Mouse (Mus musculus): ENCODE results near the gene Blnk. TPM values are rescaled to one million over a fixed set of nuclear protein-coding genes. Genes with fewer than 3 reads are reported as not detected.

Gene Blnk
- 0.43 TPM in 1 of 2 replicates, not detected in the other for polyA plus RNA-seq (2012; ENCODE audit: insufficient read depth, low replicate concordance)

GRCm38 (mm10) chr19:40994057-40994585 lies at the start of gene Blnk:
Gene Blnk, minus strand, starts transcription at chr19:40994535.
- Histone ChIP-seq H3K4me1 (0 out of 2 replicates have a peak, but pooled peaks cover 5% of the 10 kb centered on the region), H3K27me3 (replicated peaks) (peaks cover 37% of the 10 kb centered on the region), H3K4me3 (replicated peaks) (no peak within 1 kb of the TSS), H3K9me3 (no peaks in the 10 kb centered on the region), H3K36me3 (replicated peaks; ENCODE audit: low read length) (no peaks in the 10 kb centered on the region)
- TF ChIP-seq GATA1 (IDR thresholded peaks at IDR 0.05; ENCODE audit: borderline replicate concordance, low read length) (no peak), FLI1 (IDR thresholded peaks at IDR 0.05; ENCODE audit: low read length) (no peak)

- Histone ChIP-seq H3K9me3 (no peaks in the 10 kb centered on the region), H3K4me3 (replicated peaks) (no peak overlapping the region), H3K36me3 (replicated peaks; ENCODE audit: low read length) (no peaks in the 10 kb centered on the region), H3K27me3 (replicated peaks) (peaks cover 16% of the 10 kb centered on the region), H3K4me1 (peaks cover 8% of the 10 kb centered on the region)
- TF ChIP-seq GATA1 (IDR thresholded peaks at IDR 0.05; ENCODE audit: borderline replicate concordance, low read length) (no peak), FLI1 (IDR thresholded peaks at IDR 0.05; ENCODE audit: low read length) (no peak)
Measured at GRCm38 (mm10) chr19:41039110-41039509, 44.8 kb upstream of the Blnk start.

- H3K4me3 ChIP-seq (replicated peaks): no peak overlapping the region
- TF ChIP-seq FLI1 (IDR thresholded peaks at IDR 0.05; ENCODE audit: low read length) (no peak), GATA1 (IDR thresholded peaks at IDR 0.05; ENCODE audit: borderline replicate concordance, low read length) (no peak)
- no peaks in the 10 kb centered on the region for H3K36me3 ChIP-seq (replicated peaks; ENCODE audit: low read length)
- H3K4me1 ChIP-seq: peaks cover 19% of the 10 kb centered on the region
- H3K27me3 ChIP-seq (replicated peaks): peaks cover 36% of the 10 kb centered on the region
- no peaks in the 10 kb centered on the region for H3K9me3 ChIP-seq
Measured at GRCm38 (mm10) chr19:41035809-41036551, 41.6 kb upstream of the Blnk start.

DNA sequence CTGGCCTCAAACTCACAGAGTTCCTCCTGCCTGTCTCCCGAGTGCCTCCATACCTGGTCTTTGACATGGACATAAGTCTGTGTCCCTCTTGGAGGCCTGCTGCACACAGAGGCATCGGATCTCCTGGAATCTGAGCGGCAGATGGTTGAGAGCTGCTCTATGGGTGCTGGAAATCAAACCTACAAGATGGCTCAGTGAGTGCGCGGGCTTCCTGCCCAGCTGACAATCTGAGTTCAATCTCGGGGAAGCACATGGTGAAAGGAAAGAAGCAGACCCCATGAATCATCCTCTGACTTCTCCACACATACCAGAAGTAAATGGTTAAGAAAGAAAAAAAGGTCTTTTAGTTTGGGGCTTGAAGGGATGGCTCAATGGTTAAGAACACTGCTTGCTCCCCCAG lies 37.5 kb upstream of the Blnk start:
- TF ChIP-seq FLI1 (IDR thresholded peaks at IDR 0.05; ENCODE audit: low read length) (no peak), GATA1 (IDR thresholded peaks at IDR 0.05; ENCODE audit: borderline replicate concordance, low read length) (no peak)
- H3K36me3 ChIP-seq (replicated peaks; ENCODE audit: low read length): no peaks in the 10 kb centered on the region
- H3K4me1 ChIP-seq: peaks cover 22% of the 10 kb centered on the region
- no peak overlapping the region for H3K4me3 ChIP-seq (replicated peaks)
- H3K9me3 ChIP-seq: no peaks in the 10 kb centered on the region
- peaks cover 43% of the 10 kb centered on the region for H3K27me3 ChIP-seq (replicated peaks)

- Histone ChIP-seq H3K27me3 (replicated peaks) (peaks cover 43% of the 10 kb centered on the region), H3K36me3 (replicated peaks; ENCODE audit: low read length) (no peaks in the 10 kb centered on the region), H3K4me1 (peaks cover 20% of the 10 kb centered on the region), H3K4me3 (replicated peaks) (peak overlapping the region; percentile 73), H3K9me3 (no peaks in the 10 kb centered on the region)
- TF ChIP-seq GATA1 (IDR thresholded peaks at IDR 0.05; ENCODE audit: borderline replicate concordance, low read length) (no peak), FLI1 (IDR thresholded peaks at IDR 0.05; ENCODE audit: low read length) (no peak)
Measured at GRCm38 (mm10) chr19:41031009-41031408, 36.7 kb upstream of the Blnk start.

GRCm38 (mm10) chr19:41030161-41030560 lies 35.8 kb upstream of the Blnk start:
- no peak overlapping the region for H3K4me3 ChIP-seq (replicated peaks)
- TF ChIP-seq GATA1 (IDR thresholded peaks at IDR 0.05; ENCODE audit: borderline replicate concordance, low read length): no peak
- no peak for TF ChIP-seq FLI1 (IDR thresholded peaks at IDR 0.05; ENCODE audit: low read length)
- peaks cover 14% of the 10 kb centered on the region for H3K4me1 ChIP-seq
- no peaks in the 10 kb centered on the region for H3K9me3 ChIP-seq
- peaks cover 40% of the 10 kb centered on the region for H3K27me3 ChIP-seq (replicated peaks)
- no peaks in the 10 kb centered on the region for H3K36me3 ChIP-seq (replicated peaks; ENCODE audit: low read length)

DNA sequence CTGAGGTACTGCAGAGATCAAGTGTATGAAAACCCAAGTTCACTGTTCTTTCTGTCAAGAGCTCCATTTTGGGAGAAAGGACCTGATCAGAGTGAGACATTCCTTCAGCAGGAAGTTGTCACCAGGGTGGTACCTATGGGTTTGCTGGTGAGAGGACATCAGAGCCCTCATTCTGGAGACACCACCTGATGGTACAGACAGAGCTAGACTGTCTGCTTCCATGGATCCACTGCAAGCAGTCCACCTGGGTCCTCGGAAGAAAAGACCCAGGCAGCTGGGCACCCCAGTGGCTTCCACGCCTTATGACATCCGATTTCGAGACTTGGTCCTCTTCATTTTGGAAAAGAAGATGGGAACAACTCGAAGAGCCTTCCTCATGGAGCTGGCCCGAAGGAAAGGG lies 34.9 kb upstream of the Blnk start, which contains the start of gene Dntt:
Dntt (plus strand) TSS at position 57 of the 400 bp plus-strand sequence.
- peaks cover 44% of the 10 kb centered on the region for H3K27me3 ChIP-seq (replicated peaks)
- no peaks in the 10 kb centered on the region for H3K9me3 ChIP-seq
- no peaks in the 10 kb centered on the region for H3K36me3 ChIP-seq (replicated peaks; ENCODE audit: low read length)
- peaks cover 14% of the 10 kb centered on the region for H3K4me1 ChIP-seq
- TF ChIP-seq GATA1 (IDR thresholded peaks at IDR 0.05; ENCODE audit: borderline replicate concordance, low read length) (no peak), FLI1 (IDR thresholded peaks at IDR 0.05; ENCODE audit: low read length) (no peak)
- no peak within 1 kb of the TSS for H3K4me3 ChIP-seq (replicated peaks)

DNA sequence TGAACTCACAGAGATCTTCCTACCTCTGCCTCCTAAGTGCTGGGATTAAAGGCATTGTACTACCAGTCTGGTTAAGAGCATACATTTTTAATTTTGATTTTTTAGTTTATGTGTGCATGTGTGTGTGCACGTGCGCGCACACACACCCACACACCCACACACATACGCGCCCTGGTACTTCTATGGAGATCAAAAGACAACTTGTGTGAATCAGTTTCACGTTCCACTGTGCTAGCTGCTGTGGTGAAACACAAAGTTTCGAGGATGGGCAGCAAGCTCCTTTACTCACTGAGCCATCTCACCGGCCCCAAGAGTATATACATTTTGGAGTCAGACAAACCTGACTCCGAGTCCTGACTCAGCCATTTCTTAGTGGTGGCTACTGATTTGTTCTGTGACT lies 33.3 kb upstream of the Blnk start:
- Histone ChIP-seq H3K4me3 (replicated peaks) (no peak overlapping the region), H3K9me3 (no peaks in the 10 kb centered on the region)
- TF ChIP-seq FLI1 (IDR thresholded peaks at IDR 0.05; ENCODE audit: low read length): no peak
- TF ChIP-seq GATA1 (IDR thresholded peaks at IDR 0.05; ENCODE audit: borderline replicate concordance, low read length): no peak

DNA sequence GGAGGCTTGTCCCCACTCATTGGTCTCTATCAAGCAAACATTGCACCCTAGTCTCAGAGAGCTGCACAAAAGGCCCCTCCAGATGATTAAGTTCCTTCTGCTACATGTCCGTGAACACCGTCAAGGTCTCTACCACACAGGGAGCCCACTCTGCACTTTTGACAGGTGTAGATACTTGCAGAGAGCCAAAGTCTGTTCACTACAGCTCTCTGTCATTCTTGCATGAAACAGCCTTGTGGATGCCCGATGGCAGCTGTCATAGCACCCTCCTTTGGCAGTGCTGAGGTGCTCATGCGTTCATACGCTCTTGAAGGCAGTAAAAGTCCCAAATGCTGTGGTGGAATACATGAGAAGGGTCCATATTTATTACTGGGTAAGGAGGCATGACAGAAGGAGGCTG lies 32.7 kb upstream of the Blnk start:
- Histone ChIP-seq H3K4me3 (replicated peaks) (no peak overlapping the region), H3K36me3 (replicated peaks; ENCODE audit: low read length) (no peaks in the 10 kb centered on the region), H3K9me3 (no peaks in the 10 kb centered on the region), H3K4me1 (peaks cover 14% of the 10 kb centered on the region), H3K27me3 (replicated peaks) (peaks cover 40% of the 10 kb centered on the region)
- TF ChIP-seq FLI1 (IDR thresholded peaks at IDR 0.05; ENCODE audit: low read length) (no peak), GATA1 (IDR thresholded peaks at IDR 0.05; ENCODE audit: borderline replicate concordance, low read length) (no peak)

More for the DNA sequence above, 33.3 kb upstream of the Blnk start:
- H3K4me1 ChIP-seq: peaks cover 14% of the 10 kb centered on the region
- H3K27me3 ChIP-seq (replicated peaks): peaks cover 42% of the 10 kb centered on the region
- no peaks in the 10 kb centered on the region for H3K36me3 ChIP-seq (replicated peaks; ENCODE audit: low read length)

- H3K36me3 ChIP-seq (replicated peaks; ENCODE audit: low read length): no peaks in the 10 kb centered on the region
- peaks cover 14% of the 10 kb centered on the region for H3K4me1 ChIP-seq
- no peaks in the 10 kb centered on the region for H3K9me3 ChIP-seq
- H3K4me3 ChIP-seq (replicated peaks): no peak overlapping the region
- H3K27me3 ChIP-seq (replicated peaks): peaks cover 40% of the 10 kb centered on the region
- TF ChIP-seq GATA1 (IDR thresholded peaks at IDR 0.05; ENCODE audit: borderline replicate concordance, low read length) (no peak), FLI1 (IDR thresholded peaks at IDR 0.05; ENCODE audit: low read length) (no peak)
Measured at GRCm38 (mm10) chr19:41026551-41026950, 32.2 kb upstream of the Blnk start.

Data from megakaryocyte, embryonic 14.5 days (primary cell).